Mouse (Mus musculus) heart, embryonic 12.5 days (tissue): ENCODE measurements at regions not wholly inside any gene's neighbourhood (a gene's known extent, or its start where the extent isn't known, plus 50 kb on each side); places are given as distances from the start of the nearest gene placed in this dataset.
"Not testable (repeated sequence)": the region's sequence is repeated elsewhere in the genome, so short reads cannot be mapped to it uniquely, and the experiment has no call there.

Source experiments
- ATAC-seq: fragments of 200-750 bp; cut with Nextera tagmentation; 2 replicates; pipeline ENCODE4 v1.8.0; 2017; ENCODE audit warnings: moderate TSS enrichment, moderate library complexity; ENCODE audit not compliant: insufficient number of reproducible peaks, low FRiP score
- H3K27ac ChIP-seq: fragments of 300-500 bp; sonication (generic); 2 replicates; pipeline ENCODE4 v1.5.1; 2016; ENCODE audit warnings: mild to moderate bottlenecking, moderate library complexity; ENCODE audit not compliant: poor library complexity, severe bottlenecking
- H3K27me3 ChIP-seq: fragments of 300-500 bp; sonication (generic); replicated peaks from 2 replicates; pipeline ENCODE4 v1.6.1; 2016; ENCODE audit warnings: mild to moderate bottlenecking, moderate library complexity
- H3K36me3 ChIP-seq: fragments of 300-500 bp; sonication (generic); 2 replicates; pipeline ENCODE4 v1.6.1; 2016; ENCODE audit warnings: mild to moderate bottlenecking, moderate library complexity
- H3K4me1 ChIP-seq: fragments of 300-500 bp; sonication (generic); replicated peaks from 2 replicates; pipeline ENCODE4 v1.6.1; 2016; ENCODE audit warnings: mild to moderate bottlenecking
- H3K4me2 ChIP-seq: fragments of 300-500 bp; sonication (generic); 2 replicates; pipeline ENCODE4 v1.6.1; 2016; ENCODE audit warnings: mild to moderate bottlenecking, moderate library complexity
- H3K4me3 ChIP-seq: fragments of 300-500 bp; sonication (generic); 2 replicates; pipeline ENCODE4 v1.5.1; 2016; ENCODE audit warnings: mild to moderate bottlenecking
- H3K9ac ChIP-seq: fragments of 300-500 bp; sonication (generic); 2 replicates; pipeline ENCODE4 v1.6.1; 2016; ENCODE audit warnings: mild to moderate bottlenecking, moderate library complexity
- H3K9me3 ChIP-seq: fragments of 300-500 bp; sonication (generic); replicated peaks from 2 replicates; pipeline ENCODE4 v1.6.1; 2016; ENCODE audit warnings: mild to moderate bottlenecking, moderate library complexity
- WGBS: fragments of 180-500 bp; shearing (Covaris S2); methylation state at CpG from one replicate; pipeline ENCODE4 v1.1.7; 2016; 5-methylcytosine and 5-hydroxymethylcytosine counted together

- Histone ChIP-seq H3K9ac (no peak overlapping the region), H3K4me3 (no peak overlapping the region), H3K9me3 (no peaks in the 10 kb centered on the region), H3K27ac (no peak overlapping the region), H3K36me3 (no peaks in the 10 kb centered on the region), H3K4me1 (no peaks in the 10 kb centered on the region; the same call in 1 of the 2 replicates), H3K27me3 (peaks cover 70% of the 10 kb centered on the region), H3K4me2 (no peak overlapping the region)
- no peak for ATAC-seq
- 34% methylated on average over 19 of the region's 19 CpGs for WGBS
Measured at GRCm38 (mm10) chr1:59422981-59423941, 59.0 kb upstream of the Fzd7 start.

DNA sequence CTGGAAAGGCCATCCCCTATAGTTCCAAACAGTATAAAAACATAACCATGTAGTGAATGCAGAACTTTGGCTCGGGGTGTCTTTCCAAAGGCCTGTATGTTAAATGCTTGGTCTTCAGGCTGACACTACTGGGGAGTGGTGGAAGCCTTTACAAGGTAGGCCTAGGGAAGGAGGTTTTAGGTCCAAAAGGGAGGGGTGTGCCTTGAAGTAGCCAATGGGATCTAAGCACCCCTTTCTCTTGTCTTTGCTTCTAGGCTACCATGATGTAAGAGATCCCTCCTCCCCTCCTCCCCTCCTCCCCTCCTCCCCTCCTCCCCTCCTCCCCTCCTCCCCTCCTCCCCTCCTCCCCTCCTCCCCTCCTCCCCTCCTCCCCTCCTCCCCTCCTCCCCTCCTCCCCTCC, 56.5 kb upstream of the Fzd7 start:
- ATAC-seq, H3K36me3 ChIP-seq, H3K4me1 ChIP-seq, H3K9ac ChIP-seq, H3K9me3 ChIP-seq, H3K4me3 ChIP-seq, H3K27ac ChIP-seq, H3K4me2 ChIP-seq: not testable (repeated sequence)
- 90% methylated on average over 1 of the region's 1 CpGs for WGBS
- H3K27me3 ChIP-seq = peaks cover 47% of the 10 kb centered on the region

- Histone ChIP-seq H3K27ac (no peak overlapping the region), H3K4me3 (no peak overlapping the region), H3K4me2 (no peak overlapping the region), H3K4me1 (no peaks in the 10 kb centered on the region; the same call in 1 of the 2 replicates), H3K9me3 (no peaks in the 10 kb centered on the region), H3K36me3 (no peaks in the 10 kb centered on the region), H3K9ac (no peak overlapping the region), H3K27me3 (peaks cover 41% of the 10 kb centered on the region)
- ATAC-seq = no peak
- 71% methylated on average over 9 of the region's 10 CpGs for WGBS
Measured at GRCm38 (mm10) chr1:59426346-59427203, 55.6 kb upstream of the Fzd7 start.

GRCm38 (mm10) chr1:59427204-59427557, 55.0 kb upstream of the Fzd7 start:
- no peak for ATAC-seq
- no peak overlapping the region for H3K4me3 ChIP-seq
- H3K27me3 ChIP-seq = peaks cover 35% of the 10 kb centered on the region
- H3K27ac ChIP-seq = no peak overlapping the region
- H3K9me3 ChIP-seq = no peaks in the 10 kb centered on the region
- no peak overlapping the region for H3K9ac ChIP-seq
- WGBS = 53% methylated on average over 5 of the region's 5 CpGs
- no peak overlapping the region for H3K4me2 ChIP-seq
- no peaks in the 10 kb centered on the region; the same call in 1 of the 2 replicates for H3K4me1 ChIP-seq
- H3K36me3 ChIP-seq = no peaks in the 10 kb centered on the region

DNA sequence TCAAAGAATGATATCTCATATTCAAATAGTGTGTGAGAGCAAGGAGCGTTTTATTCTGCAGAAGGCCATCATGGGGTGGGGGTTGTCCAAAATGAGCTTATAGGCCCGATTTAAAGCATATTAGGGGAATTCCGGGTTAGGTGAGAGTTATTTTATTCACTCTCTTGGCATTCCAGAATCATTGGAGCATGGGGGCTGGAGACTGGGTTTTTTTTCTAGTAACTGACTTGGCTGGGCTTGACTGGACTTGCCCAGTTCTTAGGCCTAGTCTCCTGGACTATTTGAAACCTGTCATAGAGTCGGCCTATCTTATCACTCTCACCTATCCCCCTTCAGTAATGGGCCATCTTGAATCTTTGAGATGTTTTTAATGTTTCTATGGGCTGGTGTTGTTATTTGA, 52.9 kb upstream of the Fzd7 start:
- no peak for ATAC-seq
- 0 out of 2 replicates have a peak, but pooled peaks cover 2% of the 10 kb centered on the region for H3K4me1 ChIP-seq

GRCm38 (mm10) chr1:59430234-59430633, 52.0 kb upstream of the Fzd7 start:
- Histone ChIP-seq H3K9me3 (no peaks in the 10 kb centered on the region), H3K4me1 (0 out of 2 replicates have a peak, but pooled peaks cover 2% of the 10 kb centered on the region), H3K4me3 (no peak overlapping the region), H3K4me2 (no peak overlapping the region), H3K27me3 (peaks cover 4% of the 10 kb centered on the region; the same call in 1 of the 2 replicates), H3K36me3 (no peaks in the 10 kb centered on the region), H3K9ac (no peak overlapping the region), H3K27ac (no peak overlapping the region)
- ATAC-seq = no peak
- WGBS = 81% methylated on average over 3 of the region's 3 CpGs

More for the DNA sequence above, 52.9 kb upstream of the Fzd7 start:
- no peaks in the 10 kb centered on the region for H3K36me3 ChIP-seq
- H3K9ac ChIP-seq = no peak overlapping the region
- peaks cover 14% of the 10 kb centered on the region for H3K27me3 ChIP-seq
- no peaks in the 10 kb centered on the region for H3K9me3 ChIP-seq
- no peak overlapping the region for H3K4me2 ChIP-seq
- WGBS = 83% methylated on average over 4 of the region's 4 CpGs
- no peak overlapping the region for H3K4me3 ChIP-seq
- no peak overlapping the region for H3K27ac ChIP-seq

DNA sequence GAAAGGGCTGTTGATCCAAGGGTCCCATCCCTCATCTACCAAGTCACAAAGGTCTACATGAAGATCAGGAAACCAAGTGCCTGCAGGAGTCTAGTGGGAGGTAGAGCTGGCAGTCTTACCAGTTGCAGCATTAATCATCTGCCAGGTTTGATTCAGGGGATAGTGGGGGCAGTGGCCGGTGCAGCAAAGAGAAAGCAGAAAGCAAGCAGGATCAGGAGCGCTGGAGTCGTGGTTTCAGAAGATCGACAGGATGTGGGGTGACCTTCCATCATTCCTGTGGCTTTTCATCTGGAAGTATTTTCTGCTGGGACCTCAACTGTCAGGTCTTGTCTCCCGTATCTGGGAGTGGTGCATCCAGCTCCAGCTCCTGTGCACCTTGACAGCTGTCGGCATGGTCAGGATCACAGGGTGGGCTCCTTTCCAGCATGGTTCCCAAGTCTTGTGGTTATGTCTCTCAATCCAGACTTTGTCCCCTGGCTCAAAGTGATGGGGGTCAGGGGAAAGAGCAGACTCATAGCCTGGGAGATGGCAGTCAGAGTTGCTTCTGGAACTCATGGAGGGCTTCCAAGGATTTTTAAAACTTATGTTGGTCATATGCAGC, 51.2 kb upstream of the Fzd7 start:
- Histone ChIP-seq H3K36me3 (no peaks in the 10 kb centered on the region), H3K9ac (no peak overlapping the region), H3K4me1 (0 out of 2 replicates have a peak, but pooled peaks cover 2% of the 10 kb centered on the region), H3K9me3 (no peaks in the 10 kb centered on the region), H3K4me3 (no peak overlapping the region), H3K4me2 (no peak overlapping the region), H3K27me3 (peaks cover 4% of the 10 kb centered on the region; the same call in 1 of the 2 replicates), H3K27ac (no peak overlapping the region)
- no peak for ATAC-seq
- WGBS = 72% methylated on average over 6 of the region's 6 CpGs
